7 mouse cellular contexts compared by ENCODE assay signal in the genomic region with DNA sequence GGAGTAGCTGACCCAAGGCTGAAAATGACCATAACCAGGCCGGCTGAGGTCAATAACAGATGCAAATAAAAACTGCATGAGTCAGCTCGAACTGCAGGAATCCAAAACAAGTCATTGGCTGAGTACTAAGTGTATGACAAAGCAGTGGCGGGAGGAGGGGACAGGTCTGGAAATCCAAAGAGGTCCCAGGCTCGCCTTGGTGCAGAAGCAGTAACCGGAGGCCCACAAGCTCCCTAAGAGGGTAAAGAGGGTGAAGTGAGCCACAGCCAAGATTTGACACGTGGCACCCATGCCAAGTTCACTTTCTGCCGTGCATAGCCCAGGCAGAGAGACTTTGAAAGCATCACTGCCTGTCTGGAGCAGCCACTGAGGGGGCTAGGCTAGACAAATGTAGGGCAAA. TPM values are rescaled to one million over a fixed set of nuclear protein-coding genes. Genes with fewer than 3 reads are reported as not detected.
A peak's percentile ranks its signal among the peaks of the same experiment; 100 is the strongest.
DNase-seq lines count a peak whose midpoint lies in the region; ATAC-seq and TF ChIP-seq lines count a peak whose summit lies in the region.

No protein-coding gene starts in this region.

- no peak for TF ChIP-seq POLR2A in myocyte (IDR thresholded peaks at IDR 0.05; ENCODE audit: insufficient read length, low read depth)

- H3K36me3 ChIP-seq in lung, embryonic 15.5 days: no peaks in the 10 kb centered on the region
- no peaks in the 10 kb centered on the region for H3K36me3 ChIP-seq in heart, embryonic 16.5 days (ENCODE audit: control insufficient read depth, insufficient read depth)
- H3K36me3 ChIP-seq in myocyte (ENCODE audit: control insufficient read depth, insufficient read depth): no peaks in the 10 kb centered on the region
- H3K36me3 ChIP-seq in forebrain, embryonic 12.5 days (replicated peaks): no peaks in the 10 kb centered on the region
- H3K36me3 ChIP-seq in hindbrain, embryonic 10.5 days: no peaks in the 10 kb centered on the region

- no peak for DNase-seq in lung, postnatal 14 days
- peak; percentile 55 for DNase-seq in adrenal gland, postnatal 25 days
- no peak for DNase-seq in hindbrain, embryonic 10.5 days (ENCODE audit: low spot score)

- H3K9ac ChIP-seq in lung, embryonic 15.5 days: no peak overlapping the region
- H3K9ac ChIP-seq in heart, embryonic 16.5 days (ENCODE audit: low read length): no peak overlapping the region
- H3K9ac ChIP-seq in forebrain, embryonic 12.5 days: no peak overlapping the region

- no peak overlapping the region for H3K4me3 ChIP-seq in lung, embryonic 15.5 days
- no peak overlapping the region for H3K4me3 ChIP-seq in heart, embryonic 16.5 days (ENCODE audit: low read length)
- H3K4me3 ChIP-seq in myocyte: no peak overlapping the region
- no peak overlapping the region for H3K4me3 ChIP-seq in forebrain, embryonic 12.5 days (replicated peaks)
- no peak overlapping the region for H3K4me3 ChIP-seq in hindbrain, embryonic 10.5 days

- peaks cover 17% of the 10 kb centered on the region for H3K79me2 ChIP-seq in myocyte (ENCODE audit: control insufficient read depth, insufficient read depth)

- ATAC-seq in lung, embryonic 15.5 days (ENCODE audit: borderline replicate concordance, extremely low read depth, low FRiP score, low TSS enrichment): no peak
- no peak for ATAC-seq in heart, embryonic 16.5 days (replicated peaks; ENCODE audit: extremely low read depth, insufficient read depth, low FRiP score)
- ATAC-seq in forebrain, embryonic 12.5 days (ENCODE audit: low FRiP score): no peak

- WGBS in lung, embryonic 15.5 days: 30% methylated on average over 7 of the region's 7 CpGs
- WGBS in heart, embryonic 16.5 days: 31% methylated on average over 7 of the region's 7 CpGs
- 64% methylated on average over 7 of the region's 7 CpGs for WGBS in forebrain, embryonic 12.5 days
- 62% methylated on average over 7 of the region's 7 CpGs for WGBS in hindbrain, embryonic 10.5 days

- peak overlapping the region; percentile 8; the same call in 1 of the 2 replicates for H3K27ac ChIP-seq in lung, embryonic 15.5 days
- H3K27ac ChIP-seq in heart, embryonic 16.5 days (ENCODE audit: low read length): peak overlapping the region; percentile 38
- H3K27ac ChIP-seq in forebrain, embryonic 12.5 days: no peak overlapping the region
- H3K27ac ChIP-seq in hindbrain, embryonic 10.5 days: no peak overlapping the region

- peaks cover 59% of the 10 kb centered on the region for H3K4me1 ChIP-seq in lung, embryonic 15.5 days
- peaks cover 27% of the 10 kb centered on the region for H3K4me1 ChIP-seq in heart, embryonic 16.5 days (ENCODE audit: control insufficient read depth, insufficient read depth, low read length)
- peaks cover 19% of the 10 kb centered on the region for H3K4me1 ChIP-seq in forebrain, embryonic 12.5 days
- H3K4me1 ChIP-seq in hindbrain, embryonic 10.5 days (replicated peaks): peaks cover 33% of the 10 kb centered on the region

- no peak overlapping the region for H3ac ChIP-seq in myocyte (ENCODE audit: control insufficient read depth, insufficient read length)

- no peaks in the 10 kb centered on the region for H3K9me3 ChIP-seq in lung, embryonic 15.5 days
- H3K9me3 ChIP-seq in heart, embryonic 16.5 days (replicated peaks; ENCODE audit: control insufficient read depth, low read length): no peaks in the 10 kb centered on the region
- no peaks in the 10 kb centered on the region for H3K9me3 ChIP-seq in forebrain, embryonic 12.5 days
- no peaks in the 10 kb centered on the region for H3K9me3 ChIP-seq in hindbrain, embryonic 10.5 days

- no peak overlapping the region for H3K4me2 ChIP-seq in lung, embryonic 15.5 days
- peak overlapping the region; percentile 28; the same call in 1 of the 2 replicates for H3K4me2 ChIP-seq in heart, embryonic 16.5 days (ENCODE audit: low read depth, low read length)
- peak overlapping the region; percentile 85 for H3K4me2 ChIP-seq in myocyte (ENCODE audit: low read depth)
- no peak overlapping the region for H3K4me2 ChIP-seq in forebrain, embryonic 12.5 days

- no peaks in the 10 kb centered on the region for H3K27me3 ChIP-seq in lung, embryonic 15.5 days
- no peaks in the 10 kb centered on the region for H3K27me3 ChIP-seq in heart, embryonic 16.5 days (ENCODE audit: control insufficient read depth, insufficient read depth, low read length)
- no peaks in the 10 kb centered on the region for H3K27me3 ChIP-seq in myocyte (ENCODE audit: control insufficient read depth, insufficient read depth, insufficient read length)
- no peaks in the 10 kb centered on the region for H3K27me3 ChIP-seq in forebrain, embryonic 12.5 days
- H3K27me3 ChIP-seq in hindbrain, embryonic 10.5 days (ENCODE audit: insufficient read depth, poor library complexity, severe bottlenecking): no peaks in the 10 kb centered on the region; the same call in 1 of the 2 replicates

TF ChIP-seq in myocyte, 11 proteins besides CTCF, POLR2A, EP300 and RAD21:
- TF ChIP-seq TCF12 (IDR thresholded peaks at IDR 0.05; ENCODE audit: insufficient read depth, poor library complexity, severe bottlenecking) (no peak), TCF3 (IDR thresholded peaks at IDR 0.05; ENCODE audit: insufficient read length, low read depth) (no peak), POLR2AphosphoS2 (IDR thresholded peaks at IDR 0.05; ENCODE audit: insufficient read length, low read depth) (no peak)

RNA-seq across cellular contexts. Expression of a gene that starts 41.0 kb away (rescaled TPM):
- polyA plus RNA-seq in lung, embryonic 15.5 days (2015; fragmentation: Nextera tagmentation; extraction: Ambion mirVana): 48.4 and 50.2 TPM in 2 replicates
- 20.9 and 21.5 TPM in 2 replicates for total RNA-seq in adrenal gland, postnatal 25 days (2021)
- polyA plus RNA-seq in heart, embryonic 16.5 days (2015; fragmentation: Nextera tagmentation; extraction: Ambion mirVana): 57.7 and 57.8 TPM in 2 replicates
- polyA plus RNA-seq in myocyte (2012; fragmentation: generic; extraction: Trizol): 31.4 TPM
- 74.0 and 75.4 TPM in 2 replicates for polyA plus RNA-seq in forebrain, embryonic 12.5 days (2016; fragmentation: Nextera tagmentation; extraction: Ambion mirVana)
- polyA plus RNA-seq in hindbrain, embryonic 10.5 days (2016; fragmentation: Nextera tagmentation; extraction: Ambion mirVana): 62.8 and 73.2 TPM in 2 replicates

Comparison
In these comparisons a context has a peak if more than half of its experiments do, and no peak if none do; other contexts are left out.
1. H3K27ac ChIP-seq: peak in lung, embryonic 15.5 days (single experiment) and heart, embryonic 16.5 days (single experiment); none in forebrain, embryonic 12.5 days (single experiment) and hindbrain, embryonic 10.5 days (single experiment).
2. H3K4me2 ChIP-seq: peak in heart, embryonic 16.5 days (single experiment) and myocyte (single experiment); none in lung, embryonic 15.5 days (single experiment) and forebrain, embryonic 12.5 days (single experiment).